In the genomic region with DNA sequence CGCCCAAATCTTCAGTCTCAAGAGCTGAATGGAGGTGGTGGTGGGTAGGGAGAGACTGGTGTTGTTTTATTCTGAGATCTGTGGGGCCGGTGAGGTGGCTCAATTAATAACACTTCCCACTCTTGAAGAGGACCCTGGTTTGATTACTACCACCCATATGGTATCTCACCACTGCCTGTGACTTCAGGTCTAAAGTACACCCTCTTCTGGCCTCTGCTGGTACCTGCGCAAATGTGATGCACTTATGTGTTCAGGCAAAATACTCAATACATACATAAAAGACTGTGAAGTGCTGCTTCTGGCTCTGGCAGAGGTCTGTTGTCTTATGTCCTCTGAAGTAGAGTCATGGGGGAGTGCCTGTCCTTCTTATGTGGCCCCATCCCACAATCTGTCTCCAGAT, we compare ENCODE assay signal across 18 mouse cellular contexts. TPM values are rescaled to one million over a fixed set of nuclear protein-coding genes. Genes with fewer than 3 reads are reported as not detected.
A peak's percentile ranks its signal among the peaks of the same experiment; 100 is the strongest.
DNase-seq lines count a peak whose midpoint lies in the region.
"Had no signal": no experiment of that assay in that cellular context is flagged by ENCODE, and none has a peak within 500 bp of the region (broad histone marks: within the 10 kb centered on the region; RNA-seq: fewer than 3 reads in every experiment).

No protein-coding gene starts in this region.

- DNase-seq in cerebellum, postnatal 14 days = peak; percentile 2 to 6
- DNase-seq in cerebellum, adult 9-11 months = no peak
- DNase-seq in layer of hippocampus, postnatal 10 days (ENCODE audit: low spot score in 2 of 2) = peak; percentile 2 to 14
- DNase-seq in layer of hippocampus, adult 9-11 months = no peak
- DNase-seq in testis, postnatal 10 days (ENCODE audit: low spot score) = peak; percentile 14
- DNase-seq in testis, postnatal 14 days (ENCODE audit: low spot score) = no peak
- no peak for DNase-seq in kidney, postnatal 36 days
- DNase-seq: adrenal gland, adult 2 months; cerebellum, adult 2 months; gastrocnemius, postnatal 14 days; kidney, adult 9 months; kidney, postnatal 4 days; liver, embryonic 13.5 days; lung, adult 2 months; lung, postnatal 14 days; right cerebral cortex, postnatal 14 days had no signal

RNA-seq across cellular contexts. Expression of gene Grid1, which starts 4.3 kb away (rescaled TPM):
- 10 to 100 TPM; 48.4 to 51.1 TPM for total RNA-seq in layer of hippocampus, postnatal 10 days (2021)
- total RNA-seq: hematopoietic stem cell, adult 5-6 weeks; megakaryocyte progenitor cell, adult 5-6 weeks had no signal

Comparison
In these comparisons a context has a peak if more than half of its experiments do, and no peak if none do; other contexts are left out.
1. DNase-seq: peak in cerebellum, postnatal 14 days (2 of 2), layer of hippocampus, postnatal 10 days (2 of 2) and testis, postnatal 10 days (single experiment); none in cerebellum, adult 9-11 months (single experiment), layer of hippocampus, adult 9-11 months (single experiment), testis, postnatal 14 days (single experiment) and kidney, postnatal 36 days (0 of 2).